Mouse (Mus musculus) heart, embryonic 13.5 days (tissue): Measurements from ENCODE around the gene Trim56. TPM values are rescaled to one million over a fixed set of nuclear protein-coding genes. Genes with fewer than 3 reads are reported as not detected.

Experiments
- ATAC-seq: fragments of 200-750 bp; cut with Nextera tagmentation; 2 replicates; pipeline ENCODE4 v1.8.0; 2017; ENCODE audit warnings: moderate TSS enrichment; ENCODE audit not compliant: insufficient number of reproducible peaks, low FRiP score, low TSS enrichment; ENCODE audit errors: extremely low read depth
- H3K27ac ChIP-seq: fragments of 300-500 bp; sonication (generic); replicated peaks from 2 replicates; pipeline ENCODE4 v1.5.1; 2015; ENCODE audit warnings: moderate library complexity, mild to moderate bottlenecking, inconsistent platforms
- H3K27me3 ChIP-seq: fragments of 300-500 bp; sonication (generic); replicated peaks from 2 replicates; pipeline ENCODE4 v1.6.1; 2015; ENCODE audit warnings: mild to moderate bottlenecking, inconsistent platforms
- H3K36me3 ChIP-seq: fragments of 300-500 bp; sonication (generic); 2 replicates; pipeline ENCODE4 v1.6.1; 2015; ENCODE audit warnings: mild to moderate bottlenecking, inconsistent platforms
- H3K4me1 ChIP-seq: fragments of 300-500 bp; sonication (generic); 2 replicates; pipeline ENCODE4 v1.6.1; 2015; ENCODE audit warnings: inconsistent platforms
- H3K4me2 ChIP-seq: fragments of 300-500 bp; sonication (generic); 2 replicates; pipeline ENCODE4 v1.6.1; 2015; ENCODE audit warnings: inconsistent platforms, mild to moderate bottlenecking, moderate library complexity
- H3K4me3 ChIP-seq: fragments of 300-500 bp; sonication (generic); 2 replicates; pipeline ENCODE4 v1.5.1; 2015; ENCODE audit warnings: moderate library complexity, mild to moderate bottlenecking, inconsistent platforms
- H3K9ac ChIP-seq: fragments of 300-500 bp; sonication (generic); 2 replicates; pipeline ENCODE4 v1.6.1; 2015; ENCODE audit warnings: inconsistent platforms, mild to moderate bottlenecking, moderate library complexity
- H3K9me3 ChIP-seq: fragments of 300-500 bp; sonication (generic); 2 replicates; pipeline ENCODE4 v1.6.1; 2016; ENCODE audit warnings: inconsistent platforms
- WGBS: fragments of 180-500 bp; shearing (Covaris S2); methylation state at CpG from one replicate; pipeline ENCODE4 v1.1.7; 2015; ENCODE audit warnings: mixed read lengths; 5-methylcytosine and 5-hydroxymethylcytosine counted together
- polyA plus RNA-seq: library from polyadenylated mRNA; unstranded; fragments of >200 nt; fragmentation: Nextera tagmentation; extraction: Ambion mirVana; gene quantifications from 2 replicates; pipeline ENCODE4 v1.2.1, GENCODE M21; 2015

Trim56 gene
- polyA plus RNA-seq, 1 experiment from 2014 or later = 4.9 TPM

DNA sequence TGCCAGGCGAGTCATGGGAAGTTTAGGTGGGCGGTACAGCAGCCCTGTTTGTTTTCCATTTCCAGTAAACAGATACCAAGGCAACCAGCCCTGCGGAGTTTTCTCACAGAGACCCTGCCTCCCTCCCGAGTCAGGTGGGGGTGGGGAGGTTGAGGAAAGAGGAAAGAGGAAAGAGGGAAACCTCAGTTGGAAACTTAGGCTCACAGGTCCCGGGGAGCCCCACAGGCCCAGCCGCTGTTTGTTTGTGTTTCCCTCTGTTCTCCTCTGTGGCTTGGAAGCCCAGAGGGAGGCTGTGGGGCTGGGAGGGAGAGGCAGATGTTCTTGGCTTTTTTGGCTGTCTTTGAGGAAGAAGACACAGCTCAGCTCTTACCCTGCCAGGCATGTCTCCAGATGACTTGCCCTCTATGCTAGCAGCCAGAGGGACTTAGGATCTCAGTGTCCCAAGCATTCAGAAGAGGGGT is 41.8 kb downstream of the Trim56 start:
- H3K36me3 ChIP-seq = no peaks in the 10 kb centered on the region
- H3K4me2 ChIP-seq = no peak overlapping the region
- H3K9me3 ChIP-seq = no peaks in the 10 kb centered on the region
- no peaks in the 10 kb centered on the region for H3K27me3 ChIP-seq
- ATAC-seq = no peak
- 0 out of 2 replicates have a peak overlapping the region, but pooled peaks have one; percentile 17 for H3K27ac ChIP-seq
- 28% methylated on average over 6 of the region's 6 CpGs for WGBS
- H3K4me3 ChIP-seq = no peak overlapping the region
- peaks cover 60% of the 10 kb centered on the region for H3K4me1 ChIP-seq
- H3K9ac ChIP-seq = peak overlapping the region; percentile 24; the same call in 1 of the 2 replicates

DNA sequence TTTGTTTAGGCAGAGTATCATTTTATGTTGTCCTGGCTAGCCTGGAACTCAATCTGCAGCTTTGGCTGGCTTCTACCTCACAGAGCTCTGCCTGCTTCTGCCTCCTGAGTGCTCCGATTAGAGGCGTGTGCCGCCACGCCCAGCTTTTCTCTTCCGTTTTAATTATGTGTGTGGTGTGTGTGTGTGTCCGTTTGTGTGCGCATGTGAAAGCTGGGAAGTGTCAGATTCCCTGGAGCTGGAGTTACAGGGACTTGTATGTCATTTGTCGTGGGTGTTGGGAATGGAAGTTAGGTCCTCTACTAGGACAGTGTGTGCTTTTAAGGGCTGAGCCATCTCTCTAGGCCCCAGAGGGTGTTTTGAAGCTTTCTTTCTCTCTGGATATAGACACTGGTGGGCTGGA is 42.9 kb downstream of the Trim56 start:
- Histone ChIP-seq H3K27ac (no peak overlapping the region), H3K9ac (no peak overlapping the region), H3K36me3 (no peaks in the 10 kb centered on the region), H3K4me3 (no peak overlapping the region), H3K9me3 (no peaks in the 10 kb centered on the region), H3K4me1 (peaks cover 49% of the 10 kb centered on the region), H3K4me2 (no peak overlapping the region), H3K27me3 (no peaks in the 10 kb centered on the region)
- 94% methylated on average over 8 of the region's 8 CpGs for WGBS
- ATAC-seq = no peak

DNA sequence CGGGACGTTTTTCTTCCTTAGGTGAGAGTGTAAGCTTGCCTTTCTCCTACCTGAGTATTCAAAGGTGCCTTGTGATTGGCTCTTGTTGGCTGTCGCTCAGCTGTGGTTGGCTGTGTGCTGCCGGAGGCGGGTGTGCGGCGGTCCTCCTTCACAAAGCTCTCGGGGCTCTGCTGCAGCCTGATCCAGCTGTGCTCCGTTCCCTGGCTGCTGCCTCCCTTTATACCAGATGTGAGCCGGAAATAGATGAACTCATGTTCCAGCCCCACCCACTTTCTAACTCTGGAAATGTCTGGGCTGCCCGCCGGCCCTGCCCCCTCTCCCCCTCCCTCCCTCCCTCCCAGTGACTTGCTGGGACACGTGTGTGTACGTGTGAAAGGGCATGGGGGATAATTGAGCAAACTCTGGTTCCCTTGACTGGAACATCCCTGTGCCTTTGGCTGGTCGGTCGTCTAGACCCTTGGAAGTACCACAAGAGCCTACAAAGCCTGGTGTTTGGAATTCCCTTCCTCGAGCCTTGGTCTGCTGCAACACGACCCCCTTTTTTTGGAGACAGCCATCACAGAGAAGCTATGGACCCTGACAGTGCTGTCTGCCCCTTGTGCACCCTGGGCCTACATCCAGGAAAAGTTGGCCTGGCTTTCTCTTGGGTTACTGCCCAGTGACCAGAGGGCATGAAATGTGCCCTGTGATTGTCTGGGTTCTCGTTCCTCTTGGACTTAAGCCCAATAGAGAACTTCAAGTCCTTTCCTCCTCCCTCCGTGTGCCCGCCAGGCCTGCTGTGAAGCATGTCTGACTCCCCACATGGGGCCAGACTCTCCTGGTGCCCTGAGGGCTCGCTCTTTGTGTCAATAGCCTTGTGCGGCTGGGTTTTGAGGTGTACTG is 43.7 kb downstream of the Trim56 start, which contains the start of gene Serpine1:
TSS of gene Serpine1 (minus strand) at position 190 of the 882 bp plus-strand sequence.
- peak; percentile 79 for ATAC-seq
- peak within 1 kb of the TSS; percentile 86 for H3K27ac ChIP-seq
- H3K27me3 ChIP-seq = no peaks in the 10 kb centered on the region; the same call in 1 of the 2 replicates
- H3K4me1 ChIP-seq = peaks cover 41% of the 10 kb centered on the region
- H3K4me3 ChIP-seq = peak within 1 kb of the TSS; percentile 45
- peak within 1 kb of the TSS; percentile 72 for H3K9ac ChIP-seq
- 18% methylated on average over 23 of the region's 23 CpGs for WGBS
- H3K9me3 ChIP-seq = no peaks in the 10 kb centered on the region
- H3K36me3 ChIP-seq = 0 out of 2 replicates have a peak, but pooled peaks cover 4% of the 10 kb centered on the region
- peak within 1 kb of the TSS; percentile 71 for H3K4me2 ChIP-seq

DNA sequence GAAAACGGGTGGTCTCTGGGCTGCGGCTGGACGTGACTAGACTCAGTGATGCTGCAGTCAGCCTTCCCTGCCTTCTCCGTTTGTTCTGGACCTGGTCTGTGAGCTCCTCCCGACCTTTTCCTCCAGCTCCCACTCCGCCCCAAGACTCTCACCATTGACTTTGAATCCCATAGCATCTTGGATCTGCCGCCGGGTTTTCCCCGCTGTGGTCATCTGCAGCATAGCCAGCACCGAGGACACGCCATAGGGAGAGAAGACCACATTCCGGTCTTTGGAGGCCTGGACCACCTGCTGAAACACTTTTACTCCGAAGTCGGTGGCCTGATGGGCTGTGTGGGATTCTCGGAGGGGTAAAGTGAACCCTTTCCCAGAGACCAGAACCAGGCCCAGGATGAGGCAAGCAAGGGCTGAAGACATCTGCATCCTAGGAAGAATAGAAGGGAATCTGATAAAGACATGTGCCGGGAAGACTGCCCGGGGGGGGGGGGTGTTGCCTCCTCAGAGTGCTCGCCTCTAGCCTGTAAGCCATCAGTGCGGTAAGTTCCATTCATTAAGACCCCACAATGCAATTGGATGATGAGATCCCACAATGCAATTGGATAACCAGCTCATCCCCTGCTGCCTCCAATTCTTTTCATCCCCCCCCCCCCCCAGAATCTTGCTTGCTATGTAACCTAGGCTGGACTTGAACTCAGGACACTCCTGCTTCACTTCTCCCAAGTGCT is 45.0 kb downstream of the Trim56 start:
- Histone ChIP-seq H3K9me3 (no peaks in the 10 kb centered on the region), H3K4me3 (peak overlapping the region; percentile 45; the same call in 1 of the 2 replicates), H3K4me1 (peaks cover 28% of the 10 kb centered on the region), H3K36me3 (0 out of 2 replicates have a peak, but pooled peaks cover 12% of the 10 kb centered on the region), H3K27ac (no peak overlapping the region), H3K27me3 (no peaks in the 10 kb centered on the region; the same call in 1 of the 2 replicates), H3K4me2 (peak overlapping the region; percentile 71), H3K9ac (0 out of 2 replicates have a peak overlapping the region, but pooled peaks have one; percentile 72)
- ATAC-seq = no peak
- 78% methylated on average over 19 of the region's 19 CpGs for WGBS

DNA sequence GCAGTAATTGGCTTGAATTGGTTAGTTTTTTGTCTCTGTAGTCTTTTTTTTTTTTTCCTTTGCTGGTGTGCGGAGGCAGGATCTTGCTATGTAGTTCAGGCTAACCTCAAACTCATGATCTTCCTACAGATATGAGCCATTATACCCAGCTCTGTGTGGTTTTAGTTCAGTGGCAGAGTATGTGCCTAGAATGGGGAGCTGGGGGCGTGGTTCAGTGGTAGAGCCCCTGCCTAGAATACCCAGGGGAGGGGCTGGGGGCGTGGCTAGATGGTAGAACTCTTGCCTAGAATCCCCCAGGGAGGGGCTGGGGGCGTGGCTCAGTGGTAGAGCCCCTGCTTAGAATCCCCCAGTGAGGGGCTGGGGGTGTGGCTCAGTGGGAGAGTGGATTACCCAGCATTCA is 47.3 kb downstream of the Trim56 start:
- Histone ChIP-seq H3K4me2 (no peak overlapping the region), H3K36me3 (0 out of 2 replicates have a peak, but pooled peaks cover 18% of the 10 kb centered on the region), H3K4me1 (peaks cover 14% of the 10 kb centered on the region), H3K9me3 (no peaks in the 10 kb centered on the region), H3K27ac (no peak overlapping the region), H3K9ac (no peak overlapping the region), H3K4me3 (no peak overlapping the region), H3K27me3 (no peaks in the 10 kb centered on the region; the same call in 1 of the 2 replicates)
- WGBS = 67% methylated on average over 4 of the region's 4 CpGs
- ATAC-seq = no peak

DNA sequence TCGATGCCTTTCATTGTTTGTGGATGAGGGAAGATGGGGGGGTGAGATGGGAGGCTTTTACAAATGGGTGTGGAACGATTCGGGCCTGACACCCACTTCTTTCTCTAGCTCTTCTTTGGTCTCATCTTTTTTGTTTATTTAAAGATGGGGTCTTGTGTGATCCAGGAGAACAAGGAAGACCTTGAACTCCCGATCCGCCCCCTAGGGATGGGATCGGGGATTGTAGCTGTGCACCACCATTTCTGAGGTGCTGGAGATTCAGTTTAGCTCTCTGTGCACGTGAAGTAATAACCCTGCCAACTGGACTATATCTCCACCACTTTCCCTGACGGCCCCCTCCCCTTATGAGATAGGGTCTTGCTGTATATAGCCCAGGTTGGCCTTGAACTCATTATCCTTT is 50.1 kb downstream of the Trim56 start:
- WGBS = 63% methylated on average over 8 of the region's 8 CpGs

DNA sequence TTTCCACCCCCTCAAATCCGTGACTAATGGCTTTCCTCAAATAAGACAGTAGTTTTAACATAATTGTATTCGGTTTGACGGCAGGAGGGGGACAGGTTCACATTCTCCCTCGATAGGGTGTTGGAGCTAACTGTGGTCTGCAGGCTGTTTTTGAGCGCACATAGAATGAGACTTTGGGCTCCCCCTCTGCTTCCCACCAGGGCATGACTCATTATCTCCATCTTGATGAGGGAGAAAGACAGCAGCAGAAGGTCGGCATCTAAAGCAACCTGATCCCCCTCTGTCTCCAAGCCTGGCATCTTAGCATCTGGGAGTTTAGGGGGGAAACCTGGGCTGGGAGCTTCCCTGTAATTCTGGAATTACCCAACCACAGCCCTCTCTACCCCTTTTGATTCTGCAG is 50.6 kb downstream of the Trim56 start:
- H3K27me3 ChIP-seq = peaks cover 4% of the 10 kb centered on the region; the same call in 1 of the 2 replicates
- H3K9me3 ChIP-seq = no peaks in the 10 kb centered on the region
- no peak overlapping the region for H3K9ac ChIP-seq
- no peak overlapping the region for H3K4me3 ChIP-seq
- ATAC-seq = no peak
- H3K4me1 ChIP-seq = 0 out of 2 replicates have a peak, but pooled peaks cover 5% of the 10 kb centered on the region
- H3K4me2 ChIP-seq = no peak overlapping the region
- H3K27ac ChIP-seq = no peak overlapping the region
- WGBS = 64% methylated on average over 6 of the region's 6 CpGs
- H3K36me3 ChIP-seq = peaks cover 27% of the 10 kb centered on the region; the same call in 1 of the 2 replicates

More for the DNA sequence above, 50.1 kb downstream of the Trim56 start:
- peaks cover 27% of the 10 kb centered on the region; the same call in 1 of the 2 replicates for H3K36me3 ChIP-seq
- no peak overlapping the region for H3K4me2 ChIP-seq
- H3K27me3 ChIP-seq = peaks cover 4% of the 10 kb centered on the region; the same call in 1 of the 2 replicates
- H3K4me1 ChIP-seq = 0 out of 2 replicates have a peak, but pooled peaks cover 5% of the 10 kb centered on the region
- H3K27ac ChIP-seq = no peak overlapping the region
- no peaks in the 10 kb centered on the region for H3K9me3 ChIP-seq
- no peak for ATAC-seq
- no peak overlapping the region for H3K4me3 ChIP-seq
- no peak overlapping the region for H3K9ac ChIP-seq

DNA sequence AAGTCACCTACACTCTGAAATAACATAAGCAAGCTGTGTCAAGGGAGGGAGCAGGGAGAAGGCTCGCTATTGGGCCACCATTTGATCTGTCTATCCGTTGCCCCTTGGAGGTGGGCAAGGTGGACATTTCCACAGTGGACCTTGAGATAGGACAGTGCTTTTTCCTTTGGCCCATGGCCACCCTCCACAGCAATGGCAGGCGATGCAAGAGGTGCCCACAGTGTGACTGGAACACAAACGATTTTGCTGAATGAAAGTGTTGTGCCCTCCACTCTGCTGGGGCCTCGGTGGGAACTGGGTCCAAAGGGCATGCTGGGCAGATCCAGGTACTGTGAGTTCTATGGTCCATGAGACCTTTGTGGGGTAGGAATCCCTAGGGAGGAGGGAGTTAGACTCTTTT is 53.4 kb downstream of the Trim56 start:
- H3K9me3 ChIP-seq = no peaks in the 10 kb centered on the region
- H3K9ac ChIP-seq = no peak overlapping the region
- 0 out of 2 replicates have a peak, but pooled peaks cover 5% of the 10 kb centered on the region for H3K4me1 ChIP-seq
- H3K27ac ChIP-seq = no peak overlapping the region
- H3K4me2 ChIP-seq = no peak overlapping the region
- ATAC-seq = no peak
- WGBS = 75% methylated on average over 5 of the region's 5 CpGs
- H3K4me3 ChIP-seq = no peak overlapping the region
- peaks cover 4% of the 10 kb centered on the region; the same call in 1 of the 2 replicates for H3K27me3 ChIP-seq
- H3K36me3 ChIP-seq = peaks cover 26% of the 10 kb centered on the region; the same call in 1 of the 2 replicates

DNA sequence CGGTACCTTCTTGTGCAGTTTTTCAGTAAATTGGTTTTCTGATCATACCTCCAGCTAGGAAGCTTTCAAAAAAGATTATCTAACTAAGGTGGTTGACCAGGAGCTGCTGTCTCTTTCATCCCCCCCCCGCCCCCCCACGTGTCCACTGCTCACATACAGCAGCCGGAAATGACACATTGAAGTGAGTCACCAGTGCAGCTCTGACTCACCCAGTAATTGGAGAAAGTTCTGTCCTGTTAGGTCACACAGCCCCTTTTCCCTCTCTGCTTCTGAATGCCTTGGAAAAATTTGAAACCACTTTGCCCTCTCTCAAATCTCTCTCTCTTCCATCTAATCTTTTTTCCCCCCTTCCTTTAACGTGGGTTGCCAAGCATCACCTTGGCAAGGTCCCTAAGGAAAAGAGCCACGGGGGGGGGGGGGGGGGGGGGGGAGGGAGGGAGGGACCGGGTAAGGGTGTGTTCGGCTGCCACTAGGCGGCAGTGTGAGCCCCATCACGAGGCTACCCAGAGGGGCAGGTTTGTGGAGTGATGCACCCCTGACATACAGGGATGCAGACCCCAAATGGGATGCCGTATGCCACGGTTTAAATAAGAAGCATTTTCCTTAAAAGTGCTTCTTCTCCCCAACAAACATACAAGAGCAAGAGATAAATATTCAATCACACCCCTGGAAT is 54.1 kb downstream of the Trim56 start:
- H3K27ac ChIP-seq = no peak overlapping the region
- ATAC-seq = no peak
- no peak overlapping the region for H3K4me2 ChIP-seq
- peaks cover 20% of the 10 kb centered on the region; the same call in 1 of the 2 replicates for H3K36me3 ChIP-seq
- peaks cover 4% of the 10 kb centered on the region; the same call in 1 of the 2 replicates for H3K27me3 ChIP-seq
- no peak overlapping the region for H3K9ac ChIP-seq
- no peaks in the 10 kb centered on the region for H3K9me3 ChIP-seq
- no peak overlapping the region for H3K4me3 ChIP-seq
- H3K4me1 ChIP-seq = 0 out of 2 replicates have a peak, but pooled peaks cover 5% of the 10 kb centered on the region
- WGBS = 21% methylated on average over 9 of the region's 12 CpGs
